ENCODE assay signal across 26 mouse cellular contexts in genomic region chrX:9179011-9179410, GRCm38 (mm10). TPM values are rescaled to one million over a fixed set of nuclear protein-coding genes. Genes with fewer than 3 reads are reported as not detected.
A peak's percentile ranks its signal among the peaks of the same experiment; 100 is the strongest.
DNase-seq lines count a peak whose midpoint lies in the region; ATAC-seq and TF ChIP-seq lines count a peak whose summit lies in the region.
"Had no signal": no experiment of that assay in that cellular context is flagged by ENCODE, and none has a peak within 500 bp of the region (broad histone marks: within the 10 kb centered on the region; RNA-seq: fewer than 3 reads in every experiment).

No protein-coding gene starts in this region.

- no peak for TF ChIP-seq POLR2A in myocyte (IDR thresholded peaks at IDR 0.05; ENCODE audit: insufficient read length, low read depth)

- no peak overlapping the region for H3K9ac ChIP-seq in forebrain, embryonic 12.5 days
- no peak overlapping the region for H3K9ac ChIP-seq in stomach, postnatal 0 days (ENCODE audit: low read length)
- H3K9ac ChIP-seq: embryonic facial prominence, embryonic 12.5 days; embryonic facial prominence, embryonic 15.5 days; forebrain, embryonic 15.5 days; hindbrain, embryonic 13.5 days; intestine, embryonic 15.5 days had no signal

- ATAC-seq in forebrain, embryonic 12.5 days (ENCODE audit: low FRiP score): no peak
- ATAC-seq in stomach, postnatal 0 days (ENCODE audit: low FRiP score, low TSS enrichment): no peak
- ATAC-seq: activated CD4-positive, CD25-positive, alpha-beta regulatory T cell, adult 4 months; forebrain, embryonic 15.5 days; hindbrain, embryonic 16.5 days; intestine, embryonic 15.5 days had no signal

- no peak for TF ChIP-seq EP300 in stomach, postnatal 0 days (optimal IDR thresholded peaks at IDR 0.05)

- H3ac ChIP-seq in myocyte (ENCODE audit: control insufficient read depth, insufficient read length): no peak overlapping the region

- no peak overlapping the region for H3K4me3 ChIP-seq in myocyte
- no peak overlapping the region for H3K4me3 ChIP-seq in forebrain, embryonic 12.5 days (replicated peaks)
- no peak overlapping the region for H3K4me3 ChIP-seq in stomach, postnatal 0 days (ENCODE audit: low read depth, low read length)
- H3K4me3 ChIP-seq: embryonic facial prominence, embryonic 12.5 days; embryonic facial prominence, embryonic 15.5 days; forebrain, embryonic 15.5 days; gastrocnemius, adult 2 months; hindbrain, embryonic 10.5 days; hindbrain, embryonic 13.5 days; intestine, embryonic 15.5 days had no signal

- no peaks in the 10 kb centered on the region for H3K4me1 ChIP-seq in forebrain, embryonic 12.5 days
- no peaks in the 10 kb centered on the region for H3K4me1 ChIP-seq in stomach, postnatal 0 days (replicated peaks; ENCODE audit: control insufficient read depth, insufficient read depth)
- H3K4me1 ChIP-seq: embryonic facial prominence, embryonic 12.5 days; embryonic facial prominence, embryonic 15.5 days; forebrain, embryonic 15.5 days; hindbrain, embryonic 10.5 days; hindbrain, embryonic 13.5 days; intestine, embryonic 15.5 days had no signal

- H3K27me3 ChIP-seq in myocyte (ENCODE audit: control insufficient read depth, insufficient read depth, insufficient read length): no peaks in the 10 kb centered on the region
- H3K27me3 ChIP-seq in forebrain, embryonic 12.5 days: no peaks in the 10 kb centered on the region
- H3K27me3 ChIP-seq in stomach, postnatal 0 days (ENCODE audit: control insufficient read depth, insufficient read depth, low read length): no peaks in the 10 kb centered on the region
- H3K27me3 ChIP-seq: embryonic facial prominence, embryonic 12.5 days; embryonic facial prominence, embryonic 15.5 days; forebrain, embryonic 15.5 days; hindbrain, embryonic 13.5 days; intestine, embryonic 15.5 days had no signal

- H3K79me2 ChIP-seq in myocyte (ENCODE audit: control insufficient read depth, insufficient read depth): no peaks in the 10 kb centered on the region

- H3K9me3 ChIP-seq in forebrain, embryonic 12.5 days: no peaks in the 10 kb centered on the region
- no peaks in the 10 kb centered on the region for H3K9me3 ChIP-seq in stomach, postnatal 0 days (ENCODE audit: control insufficient read depth, low read length)
- H3K9me3 ChIP-seq: embryonic facial prominence, embryonic 12.5 days; embryonic facial prominence, embryonic 15.5 days; forebrain, embryonic 15.5 days; hindbrain, embryonic 10.5 days; hindbrain, embryonic 13.5 days; intestine, embryonic 15.5 days had no signal

- DNase-seq in adrenal gland, postnatal 14 days: peak; percentile 3
- DNase-seq in adrenal gland, adult 2 months: no peak
- peak; percentile 7 for DNase-seq in right cerebral cortex, adult 18-20 months
- no peak for DNase-seq in right cerebral cortex, postnatal 36 days (ENCODE audit: low spot score in 2 of 2)
- peak; percentile 31 for DNase-seq in Muller cell, postnatal 12 days (ENCODE audit: inconsistent ontology term)
- no peak for DNase-seq in stomach, postnatal 0 days (ENCODE audit: low spot score)
- DNase-seq: cerebellum, adult 11 months; cerebellum, adult 2 months; cerebellum, adult 9-11 months; cerebellum, postnatal 25 days; gastrocnemius, adult 2 months; gastrocnemius, postnatal 14 days; heart, adult 11 months; heart, postnatal 36 days; kidney, adult 11 months had no signal

- H3K27ac ChIP-seq in forebrain, embryonic 12.5 days: no peak overlapping the region
- no peak overlapping the region for H3K27ac ChIP-seq in stomach, postnatal 0 days (replicated peaks)
- H3K27ac ChIP-seq: embryonic facial prominence, embryonic 12.5 days; embryonic facial prominence, embryonic 15.5 days; forebrain, embryonic 15.5 days; gastrocnemius, adult 2 months; hindbrain, embryonic 10.5 days; hindbrain, embryonic 13.5 days; intestine, embryonic 15.5 days had no signal

- H3K4me2 ChIP-seq in myocyte (ENCODE audit: low read depth): peak overlapping the region; percentile 53
- no peak overlapping the region for H3K4me2 ChIP-seq in forebrain, embryonic 12.5 days
- H3K4me2 ChIP-seq in stomach, postnatal 0 days (replicated peaks; ENCODE audit: low read depth): no peak overlapping the region
- H3K4me2 ChIP-seq: embryonic facial prominence, embryonic 12.5 days; embryonic facial prominence, embryonic 15.5 days; forebrain, embryonic 15.5 days; heart, embryonic 11.5 days; hindbrain, embryonic 13.5 days; intestine, embryonic 15.5 days had no signal

- WGBS in forebrain, embryonic 12.5 days: 52% methylated on average over 2 of the region's 2 CpGs
- 50% methylated on average over 2 of the region's 2 CpGs for WGBS in stomach, postnatal 0 days

- no peak for TF ChIP-seq CTCF in stomach, postnatal 0 days (IDR thresholded peaks at IDR 0.05; ENCODE audit: low read depth)

- H3K36me3 ChIP-seq in myocyte (ENCODE audit: control insufficient read depth, insufficient read depth): no peaks in the 10 kb centered on the region
- no peaks in the 10 kb centered on the region for H3K36me3 ChIP-seq in forebrain, embryonic 12.5 days (replicated peaks)
- H3K36me3 ChIP-seq in stomach, postnatal 0 days (ENCODE audit: control insufficient read depth, insufficient read depth, low read length): no peaks in the 10 kb centered on the region
- H3K36me3 ChIP-seq: embryonic facial prominence, embryonic 12.5 days; embryonic facial prominence, embryonic 15.5 days; forebrain, embryonic 15.5 days; hindbrain, embryonic 10.5 days; hindbrain, embryonic 13.5 days; intestine, embryonic 15.5 days had no signal

TF ChIP-seq in myocyte, 11 proteins besides CTCF, POLR2A, EP300 and RAD21:
- TF ChIP-seq USF1 (IDR thresholded peaks at IDR 0.05; ENCODE audit: low read depth) (no peak), TCF3 (IDR thresholded peaks at IDR 0.05; ENCODE audit: insufficient read length, low read depth) (no peak), TCF12 (IDR thresholded peaks at IDR 0.05; ENCODE audit: insufficient read depth, poor library complexity, severe bottlenecking) (no peak), E2F4 (IDR thresholded peaks at IDR 0.05; ENCODE audit: insufficient read depth) (no peak), MAX (IDR thresholded peaks at IDR 0.05; ENCODE audit: low read depth) (no peak), CEBPB (IDR thresholded peaks at IDR 0.05; ENCODE audit: insufficient read depth, poor library complexity, severe bottlenecking) (no peak), MYOD1 (IDR thresholded peaks at IDR 0.05; ENCODE audit: control insufficient read depth in 1 of 3, insufficient read length in 2 of 3, low read depth in 2 of 3) (no peak), REST (IDR thresholded peaks at IDR 0.05; ENCODE audit: insufficient read depth, insufficient read length) (no peak), POLR2AphosphoS2 (IDR thresholded peaks at IDR 0.05; ENCODE audit: insufficient read length, low read depth) (no peak), SRF (IDR thresholded peaks at IDR 0.05; ENCODE audit: control insufficient read depth, insufficient read length, low read depth) (no peak), MYOG (IDR thresholded peaks at IDR 0.05; ENCODE audit: control insufficient read depth in 1 of 3, insufficient read depth in 1 of 3, insufficient read length in 2 of 3, low read depth in 2 of 3) (no peak)

RNA-seq across cellular contexts. Expression of gene Lancl3, which starts 20.7 kb away (rescaled TPM):
- 1.9 and 2.7 TPM in 2 replicates for total RNA-seq in adrenal gland, postnatal 14 days (2021)
- total RNA-seq in adrenal gland, adult 2 months (2021): 1 to 10 TPM; 2.4 TPM
- polyA plus RNA-seq in adrenal gland, adult 2 months (2012; rRNA removed): 1.9 and 2.1 TPM in 2 replicates
- 0.37 TPM for polyA plus RNA-seq in myocyte (2012; fragmentation: generic; extraction: Trizol)
- polyA plus RNA-seq in forebrain, embryonic 12.5 days (2016; fragmentation: Nextera tagmentation; extraction: Ambion mirVana): 2.5 and 2.8 TPM in 2 replicates
- polyA plus RNA-seq in stomach, postnatal 0 days (2015; fragmentation: Nextera tagmentation; extraction: Ambion mirVana): 0.61 and 0.87 TPM in 2 replicates

Comparison
In these comparisons a context has a peak if more than half of its experiments do, and no peak if none do; other contexts are left out.
1. DNase-seq: peak in adrenal gland, postnatal 14 days (single experiment), right cerebral cortex, adult 18-20 months (single experiment) and Muller cell, postnatal 12 days (single experiment); none in adrenal gland, adult 2 months (single experiment), right cerebral cortex, postnatal 36 days (0 of 2) and stomach, postnatal 0 days (single experiment).